Mouse (Mus musculus) liver, embryonic 13.5 days (tissue): ENCODE measurements around the gene Sgsh. TPM values are rescaled to one million over a fixed set of nuclear protein-coding genes. Genes with fewer than 3 reads are reported as not detected.
A peak's percentile ranks its signal among the peaks of the same experiment; 100 is the strongest.

Source experiments
- ATAC-seq: fragments of 200-750 bp; cut with Nextera tagmentation; 2 replicates; pipeline ENCODE4 v1.8.0; 2017; ENCODE audit warnings: low read depth, mild to moderate bottlenecking, moderate number of reproducible peaks, moderate library complexity
- DNase-seq: peaks from one replicate; pipeline ENCODE4 v3.0.0; 2022
- H3K27ac ChIP-seq: fragments of 300-500 bp; sonication (generic); 2 replicates; pipeline ENCODE4 v1.5.1; 2015; ENCODE audit warnings: moderate library complexity, mild to moderate bottlenecking, inconsistent platforms
- H3K27me3 ChIP-seq: fragments of 300-500 bp; sonication (generic); 2 replicates; pipeline ENCODE4 v1.6.1; 2015; ENCODE audit warnings: mild to moderate bottlenecking, inconsistent platforms
- H3K36me3 ChIP-seq: fragments of 300-500 bp; sonication (generic); 2 replicates; pipeline ENCODE4 v1.6.1; 2015; ENCODE audit warnings: mild to moderate bottlenecking, inconsistent platforms
- H3K4me1 ChIP-seq: fragments of 300-500 bp; sonication (generic); replicated peaks from 2 replicates; pipeline ENCODE4 v1.6.1; 2015; ENCODE audit warnings: inconsistent platforms
- H3K4me2 ChIP-seq: fragments of 300-500 bp; sonication (generic); 2 replicates; pipeline ENCODE4 v1.6.1; 2015; ENCODE audit warnings: inconsistent platforms, mild to moderate bottlenecking, moderate library complexity
- H3K4me3 ChIP-seq: fragments of 300-500 bp; sonication (generic); replicated peaks from 2 replicates; pipeline ENCODE4 v1.5.1; 2015; ENCODE audit warnings: mild to moderate bottlenecking, inconsistent platforms
- H3K9ac ChIP-seq: fragments of 300-500 bp; sonication (generic); 2 replicates; pipeline ENCODE4 v1.6.1; 2015; ENCODE audit warnings: mild to moderate bottlenecking, inconsistent platforms
- H3K9me3 ChIP-seq: fragments of 300-500 bp; sonication (generic); replicated peaks from 2 replicates; pipeline ENCODE4 v1.6.1; 2016; ENCODE audit warnings: inconsistent platforms
- WGBS: fragments of 180-500 bp; shearing (Covaris S2); methylation state at CpG from one replicate; pipeline ENCODE4 v1.1.7; 2015; ENCODE audit not compliant: insufficient replicate concordance; 5-methylcytosine and 5-hydroxymethylcytosine counted together
- polyA plus RNA-seq: library from polyadenylated mRNA; unstranded; fragments of >200 nt; fragmentation: Nextera tagmentation; extraction: Ambion mirVana; gene quantifications from 2 replicates; pipeline ENCODE4 v1.2.1, GENCODE M21; 2015

The Sgsh gene
- polyA plus RNA-seq, 1 experiment from 2014 or later = 2.7 TPM

DNA sequence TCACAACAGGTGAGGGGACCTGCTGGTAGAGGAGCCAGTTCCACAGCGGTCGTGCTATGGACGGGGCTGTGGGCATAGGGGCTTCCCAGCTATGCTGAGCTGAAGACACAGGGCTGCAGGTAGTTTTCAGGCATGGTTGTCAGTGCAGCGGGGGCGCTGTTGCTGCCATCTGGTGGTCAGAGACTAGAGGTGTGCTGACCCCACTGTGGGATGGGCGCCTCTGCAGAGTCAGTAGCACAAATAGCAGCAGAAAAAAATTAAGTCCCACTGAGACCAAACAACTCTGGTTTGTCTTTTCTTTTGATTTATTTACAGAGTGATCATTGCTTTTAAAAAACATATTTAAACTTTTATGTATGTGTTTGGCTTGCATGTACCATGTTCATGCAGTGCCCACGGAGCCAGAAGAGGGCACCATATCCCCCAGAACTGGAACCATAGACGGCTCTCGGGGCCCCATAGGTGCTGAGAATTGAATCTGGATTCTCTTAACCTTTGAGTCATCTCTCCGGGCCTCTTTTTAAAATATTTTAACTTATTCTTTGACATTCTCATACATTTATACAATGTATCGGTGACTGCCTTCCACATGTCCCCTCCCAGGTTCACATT lies 8.3 kb upstream of the Sgsh start:
- DNase-seq (peak; percentile 55), ATAC-seq (peak; percentile 73)
- peaks cover 9% of the 10 kb centered on the region for H3K4me1 ChIP-seq
- peak overlapping the region; percentile 23; the same call in 1 of the 2 replicates for H3K4me2 ChIP-seq
- H3K27ac ChIP-seq = no peak overlapping the region
- no peak overlapping the region for H3K9ac ChIP-seq
- H3K36me3 ChIP-seq = no peaks in the 10 kb centered on the region
- 21% methylated on average over 11 of the region's 11 CpGs for WGBS
- H3K9me3 ChIP-seq = no peaks in the 10 kb centered on the region
- no peaks in the 10 kb centered on the region for H3K27me3 ChIP-seq
- H3K4me3 ChIP-seq = no peak overlapping the region

DNA sequence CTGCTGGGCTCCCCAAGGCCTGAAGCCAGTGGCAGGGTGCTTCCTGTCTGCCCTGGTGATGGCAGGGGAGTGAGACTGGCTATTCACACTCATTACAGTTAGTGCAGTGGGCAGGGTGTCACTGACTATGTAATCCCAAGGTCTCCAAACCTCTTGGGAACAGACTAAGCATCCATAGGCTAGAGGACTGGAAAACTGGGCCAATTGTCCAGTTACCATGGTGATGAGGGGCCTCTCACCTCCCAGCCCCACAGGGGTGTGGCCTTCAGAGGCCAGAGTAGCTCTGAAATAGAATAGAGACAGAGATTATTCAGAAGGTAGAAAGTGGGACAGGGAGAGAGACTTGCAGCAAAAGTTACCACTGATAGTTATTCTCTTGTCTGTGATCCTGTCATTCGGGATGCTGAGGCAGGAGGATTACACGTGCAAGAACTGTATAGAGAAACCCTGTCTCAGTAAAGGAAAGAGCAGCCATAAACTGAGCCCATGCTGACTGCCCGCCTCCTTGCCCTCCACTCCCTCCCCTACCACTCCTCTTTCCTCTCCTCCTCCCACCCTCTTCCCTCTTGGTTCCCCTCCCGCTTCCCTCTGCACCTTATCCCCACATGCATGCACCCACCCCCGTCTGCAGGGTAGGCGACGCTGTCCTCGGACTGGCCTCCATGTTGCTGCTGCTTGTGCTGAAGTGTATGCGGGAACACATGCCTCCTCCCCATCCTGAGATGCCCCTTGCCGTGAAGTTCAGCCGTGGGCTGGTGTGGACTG lies 7.6 kb upstream of the Sgsh start:
- ATAC-seq = peak; percentile 20; the same call in 1 of the 2 replicates
- Histone ChIP-seq H3K27ac (no peak overlapping the region), H3K4me1 (peaks cover 9% of the 10 kb centered on the region), H3K27me3 (no peaks in the 10 kb centered on the region), H3K9ac (no peak overlapping the region), H3K36me3 (no peaks in the 10 kb centered on the region), H3K4me3 (no peak overlapping the region), H3K9me3 (no peaks in the 10 kb centered on the region), H3K4me2 (peak overlapping the region; percentile 23; the same call in 1 of the 2 replicates)
- 28% methylated on average over 11 of the region's 11 CpGs for WGBS
- no peak for DNase-seq

DNA sequence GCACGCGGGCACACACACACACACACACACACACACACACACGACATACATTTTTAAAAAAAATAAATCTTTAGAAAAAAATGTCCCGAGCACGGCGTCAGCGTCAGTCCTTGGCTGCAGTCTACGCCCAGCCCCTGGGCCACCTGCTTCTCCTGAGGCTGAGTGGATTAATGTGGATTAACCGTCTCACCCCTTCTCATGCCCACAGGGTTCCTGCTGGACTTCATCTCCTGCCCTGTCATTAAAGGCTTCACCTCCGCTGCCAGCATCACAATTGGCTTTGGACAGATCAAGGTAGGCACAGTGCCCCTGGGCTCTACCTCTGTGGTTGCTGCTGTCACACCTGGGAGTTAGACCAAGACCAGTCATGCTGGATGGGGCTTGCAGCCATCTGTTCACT lies 3.8 kb upstream of the Sgsh start:
- no peaks in the 10 kb centered on the region for H3K9me3 ChIP-seq
- peaks cover 29% of the 10 kb centered on the region for H3K4me1 ChIP-seq
- WGBS = 75% methylated on average over 10 of the region's 10 CpGs

DNA sequence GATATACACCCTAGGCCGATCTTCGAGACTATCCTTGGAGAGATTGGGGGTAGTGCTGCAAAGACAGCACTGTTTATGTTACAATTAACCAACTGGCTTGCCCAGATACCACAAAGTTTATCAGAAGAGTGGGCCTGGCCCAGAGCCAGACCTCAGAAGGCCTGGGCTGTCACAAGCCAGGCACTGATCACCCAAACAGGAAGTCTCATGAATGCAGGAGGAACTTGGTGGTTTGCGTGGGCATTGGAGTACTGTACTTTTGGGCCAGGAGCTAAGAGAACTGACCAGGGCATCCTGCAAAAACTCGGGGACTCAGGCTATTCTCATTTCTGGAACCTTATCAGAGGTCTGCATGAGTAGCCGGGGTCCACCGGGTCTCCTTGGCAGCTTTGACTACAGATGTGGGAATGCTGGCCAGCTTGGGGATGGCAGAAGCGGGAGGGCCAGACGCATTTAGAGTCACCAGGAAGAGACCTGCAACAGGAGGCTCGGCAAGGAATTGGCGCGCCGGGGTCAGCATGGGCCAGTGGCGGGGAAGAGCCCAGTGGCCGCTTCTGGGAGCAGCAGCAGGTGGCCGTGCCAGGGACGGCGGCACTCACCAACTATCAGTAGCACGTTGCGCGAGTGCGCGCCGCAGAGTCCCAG lies 416 bp downstream of the Sgsh start:
- H3K9me3 ChIP-seq = no peaks in the 10 kb centered on the region
- no peaks in the 10 kb centered on the region for H3K36me3 ChIP-seq
- peak overlapping the region; percentile 82 for H3K27ac ChIP-seq
- H3K4me1 ChIP-seq = peaks cover 28% of the 10 kb centered on the region
- DNase-seq (peak; percentile 58), ATAC-seq (peak; percentile 78)
- peak overlapping the region; percentile 77 for H3K9ac ChIP-seq
- peak overlapping the region; percentile 74 for H3K4me3 ChIP-seq
- WGBS = under 1% methylated on average over 23 of the region's 23 CpGs
- H3K4me2 ChIP-seq = peak overlapping the region; percentile 94
- H3K27me3 ChIP-seq = 0 out of 2 replicates have a peak, but pooled peaks cover 7% of the 10 kb centered on the region

More for the DNA sequence above, 3.8 kb upstream of the Sgsh start:
- no peak overlapping the region for H3K4me2 ChIP-seq
- H3K27ac ChIP-seq = no peak overlapping the region
- no peak for ATAC-seq
- DNase-seq = no peak
- H3K27me3 ChIP-seq = 0 out of 2 replicates have a peak, but pooled peaks cover 5% of the 10 kb centered on the region
- no peaks in the 10 kb centered on the region for H3K36me3 ChIP-seq
- no peak overlapping the region for H3K9ac ChIP-seq
- no peak overlapping the region for H3K4me3 ChIP-seq

- Histone ChIP-seq H3K27me3 (0 out of 2 replicates have a peak, but pooled peaks cover 7% of the 10 kb centered on the region), H3K36me3 (no peaks in the 10 kb centered on the region), H3K4me2 (peak overlapping the region; percentile 94), H3K9me3 (no peaks in the 10 kb centered on the region), H3K9ac (no peak overlapping the region), H3K4me1 (peaks cover 28% of the 10 kb centered on the region), H3K27ac (no peak overlapping the region), H3K4me3 (no peak overlapping the region)
- ATAC-seq (no peak), DNase-seq (no peak)
- whole genome bisulfite sequencing = 69% methylated on average over 4 of the region's 4 CpGs
Observed at GRCm38 (mm10) chr11:119353946-119354345, 1.4 kb downstream of the Sgsh start.

GRCm38 (mm10) chr11:119352113-119352512 lies 3.2 kb downstream of the Sgsh start:
- ATAC-seq (no peak), DNase-seq (no peak)
- H3K9ac ChIP-seq = no peak overlapping the region
- no peak overlapping the region for H3K4me3 ChIP-seq
- no peaks in the 10 kb centered on the region for H3K36me3 ChIP-seq
- 0 out of 2 replicates have a peak, but pooled peaks cover 7% of the 10 kb centered on the region for H3K27me3 ChIP-seq
- 40% methylated on average over 7 of the region's 7 CpGs for WGBS
- H3K9me3 ChIP-seq = no peaks in the 10 kb centered on the region
- no peak overlapping the region for H3K4me2 ChIP-seq
- no peak overlapping the region for H3K27ac ChIP-seq
- peaks cover 32% of the 10 kb centered on the region for H3K4me1 ChIP-seq

DNA sequence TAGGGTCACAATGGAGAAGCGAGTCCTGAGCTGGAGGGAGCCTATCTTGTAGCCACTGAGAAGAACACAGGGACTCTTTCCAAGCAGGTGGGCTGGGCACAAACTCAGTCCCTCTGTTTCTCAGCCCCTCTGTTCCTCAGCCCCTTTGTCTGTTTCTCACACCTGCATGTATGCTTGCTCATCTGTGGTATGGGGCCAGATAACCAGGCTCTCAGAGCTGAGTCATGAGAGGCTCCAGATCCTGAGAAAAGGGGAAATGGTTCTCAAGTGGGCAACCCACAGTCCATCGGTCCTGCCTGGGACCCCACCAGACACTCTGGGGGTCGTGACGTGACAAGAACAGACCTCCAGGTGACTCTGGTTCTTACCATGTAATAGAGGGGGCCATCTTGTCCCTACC lies 8.2 kb downstream of the Sgsh start:
- Histone ChIP-seq H3K4me1 (peaks cover 9% of the 10 kb centered on the region; the same call in 1 of the 2 replicates), H3K9ac (no peak overlapping the region), H3K36me3 (peaks cover 6% of the 10 kb centered on the region; the same call in 1 of the 2 replicates), H3K4me2 (no peak overlapping the region), H3K27me3 (no peaks in the 10 kb centered on the region), H3K27ac (no peak overlapping the region), H3K4me3 (no peak overlapping the region), H3K9me3 (no peaks in the 10 kb centered on the region)
- 32% methylated on average over 4 of the region's 4 CpGs for WGBS
- ATAC-seq (no peak), DNase-seq (no peak)

- WGBS = 45% methylated on average over 6 of the region's 6 CpGs
- Histone ChIP-seq H3K9me3 (no peaks in the 10 kb centered on the region), H3K36me3 (peaks cover 6% of the 10 kb centered on the region; the same call in 1 of the 2 replicates), H3K27ac (no peak overlapping the region), H3K9ac (no peak overlapping the region), H3K27me3 (no peaks in the 10 kb centered on the region), H3K4me1 (peaks cover 9% of the 10 kb centered on the region; the same call in 1 of the 2 replicates), H3K4me2 (no peak overlapping the region), H3K4me3 (no peak overlapping the region)
- no peak for DNase-seq
- no peak for ATAC-seq
Observed at GRCm38 (mm10) chr11:119344865-119345264, 10.5 kb downstream of the Sgsh start.

DNA sequence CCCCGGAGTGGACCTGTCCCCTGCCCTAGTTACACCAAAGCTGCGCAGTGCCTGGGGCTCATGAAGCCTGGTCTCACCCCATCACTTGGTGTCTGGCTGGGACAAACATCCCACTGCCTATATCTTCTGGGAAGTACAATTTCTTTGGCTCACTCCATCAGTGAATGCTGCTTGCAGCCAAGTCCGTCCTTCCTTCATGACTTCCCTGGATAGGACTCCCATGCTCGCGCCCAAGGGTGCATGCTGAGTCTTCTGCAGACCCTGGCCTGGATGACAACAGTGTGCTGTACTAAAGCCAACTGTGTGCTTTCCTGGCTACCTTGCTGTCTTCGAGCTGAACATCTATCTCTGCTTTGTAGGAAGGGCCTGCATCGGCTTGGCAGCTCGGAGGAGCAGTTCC lies 11.2 kb downstream of the Sgsh start:
- 77% methylated on average over 8 of the region's 8 CpGs for WGBS

DNA sequence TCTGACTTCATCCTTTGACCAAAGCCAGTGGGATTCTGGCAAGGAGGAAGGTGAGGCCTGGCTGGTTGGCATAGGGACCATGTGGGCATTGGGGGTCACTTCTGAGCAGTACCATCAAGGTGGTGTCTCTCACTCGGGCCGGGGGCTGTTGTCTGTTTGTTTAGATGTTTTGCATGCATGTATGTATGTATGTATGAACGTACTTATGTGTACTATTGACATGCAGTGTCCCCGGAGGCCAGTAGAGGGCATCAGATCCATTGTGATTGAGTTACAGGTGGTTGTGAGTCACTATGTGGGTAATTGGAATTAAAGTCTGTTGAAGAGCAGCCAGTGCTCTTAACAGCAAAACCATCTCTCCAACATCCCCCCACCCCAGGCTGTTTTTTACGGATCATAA lies 15.7 kb downstream of the Sgsh start:
- Histone ChIP-seq H3K4me2 (no peak overlapping the region), H3K9ac (no peak overlapping the region), H3K4me1 (no peaks in the 10 kb centered on the region), H3K9me3 (no peaks in the 10 kb centered on the region), H3K4me3 (no peak overlapping the region), H3K27me3 (0 out of 2 replicates have a peak, but pooled peaks cover 11% of the 10 kb centered on the region), H3K27ac (no peak overlapping the region), H3K36me3 (no peaks in the 10 kb centered on the region)
- peak; percentile 55 for DNase-seq
- no peak for ATAC-seq
- WGBS = 4% methylated on average over 5 of the region's 5 CpGs

More for the DNA sequence above, 11.2 kb downstream of the Sgsh start:
- Histone ChIP-seq H3K4me3 (no peak overlapping the region), H3K9ac (no peak overlapping the region), H3K36me3 (peaks cover 6% of the 10 kb centered on the region; the same call in 1 of the 2 replicates), H3K9me3 (no peaks in the 10 kb centered on the region), H3K27ac (no peak overlapping the region), H3K4me1 (peaks cover 9% of the 10 kb centered on the region; the same call in 1 of the 2 replicates), H3K4me2 (no peak overlapping the region), H3K27me3 (no peaks in the 10 kb centered on the region)
- ATAC-seq (no peak), DNase-seq (no peak)

GRCm38 (mm10) chr11:119339179-119339578 lies 16.2 kb downstream of the Sgsh start:
- Histone ChIP-seq H3K4me1 (no peaks in the 10 kb centered on the region), H3K36me3 (no peaks in the 10 kb centered on the region), H3K9ac (no peak overlapping the region), H3K27me3 (0 out of 2 replicates have a peak, but pooled peaks cover 11% of the 10 kb centered on the region), H3K9me3 (no peaks in the 10 kb centered on the region), H3K27ac (no peak overlapping the region), H3K4me2 (no peak overlapping the region), H3K4me3 (no peak overlapping the region)
- DNase-seq = no peak
- no peak; the same call in 1 of the 2 replicates for ATAC-seq
- WGBS = 33% methylated on average over 5 of the region's 5 CpGs
